Mouse (Mus musculus) hindbrain, embryonic 11.5 days (tissue): ENCODE data around the gene 5430419D17Rik. TPM values are rescaled to one million over a fixed set of nuclear protein-coding genes. Genes with fewer than 3 reads are reported as not detected.

ENCODE experiments used
- ATAC-seq: fragments of 200-750 bp; cut with Nextera tagmentation; 2 replicates; pipeline ENCODE4 v1.8.0; 2017; ENCODE audit warnings: mild to moderate bottlenecking, moderate TSS enrichment, moderate library complexity; ENCODE audit not compliant: low FRiP score
- DNase-seq: peaks from one replicate; pipeline ENCODE4 v3.0.0-alpha.2; 2015; ENCODE audit warnings: low spot score
- H3K27ac ChIP-seq: fragments of 300-500 bp; sonication (generic); 2 replicates; pipeline ENCODE4 v1.5.1; 2014; ENCODE audit warnings: mild to moderate bottlenecking, low read depth, low read length
- H3K27me3 ChIP-seq: fragments of 300-500 bp; sonication (generic); 2 replicates; pipeline ENCODE4 v1.6.1; 2014; ENCODE audit warnings: mild to moderate bottlenecking, low read length, moderate library complexity, mixed read lengths; ENCODE audit not compliant: control insufficient read depth, insufficient read depth
- H3K36me3 ChIP-seq: fragments of 300-500 bp; sonication (generic); 2 replicates; pipeline ENCODE4 v1.6.1; 2014; ENCODE audit warnings: mild to moderate bottlenecking, low read length, moderate library complexity, mixed read lengths; ENCODE audit not compliant: control insufficient read depth, insufficient read depth
- H3K4me1 ChIP-seq: fragments of 300-500 bp; sonication (generic); replicated peaks from 2 replicates; pipeline ENCODE4 v1.6.1; 2014; ENCODE audit warnings: low read length, mixed read lengths; ENCODE audit not compliant: control insufficient read depth, insufficient read depth
- H3K4me2 ChIP-seq: fragments of 300-500 bp; sonication (generic); replicated peaks from 2 replicates; pipeline ENCODE4 v1.6.1; 2014; ENCODE audit warnings: mild to moderate bottlenecking, low read depth, low read length
- H3K4me3 ChIP-seq: fragments of 300-500 bp; sonication (generic); 2 replicates; pipeline ENCODE4 v1.5.1; 2014; ENCODE audit warnings: low read depth, low read length
- H3K9ac ChIP-seq: fragments of 300-500 bp; sonication (generic); 2 replicates; pipeline ENCODE4 v1.6.1; 2014; ENCODE audit warnings: low read depth, low read length
- H3K9me3 ChIP-seq: fragments of 300-500 bp; sonication (generic); 2 replicates; pipeline ENCODE4 v1.6.1; 2016; ENCODE audit warnings: low read length; ENCODE audit not compliant: control insufficient read depth
- WGBS: fragments of 180-500 bp; shearing (Covaris S2); extraction: QIAGEN DNeasy Blood & Tissue Kit; methylation state at CpG from one replicate; pipeline ENCODE4 v1.1.7; 2014; 5-methylcytosine and 5-hydroxymethylcytosine counted together
- polyA plus RNA-seq: library from polyadenylated mRNA; unstranded; fragments of >200 nt; fragmentation: Nextera tagmentation; extraction: Ambion mirVana; gene quantifications from 2 replicates; pipeline ENCODE4 v1.2.1, GENCODE M21; 2014

5430419D17Rik gene
- polyA plus RNA-seq, 1 experiment from 2014 or later, result not detected

DNA sequence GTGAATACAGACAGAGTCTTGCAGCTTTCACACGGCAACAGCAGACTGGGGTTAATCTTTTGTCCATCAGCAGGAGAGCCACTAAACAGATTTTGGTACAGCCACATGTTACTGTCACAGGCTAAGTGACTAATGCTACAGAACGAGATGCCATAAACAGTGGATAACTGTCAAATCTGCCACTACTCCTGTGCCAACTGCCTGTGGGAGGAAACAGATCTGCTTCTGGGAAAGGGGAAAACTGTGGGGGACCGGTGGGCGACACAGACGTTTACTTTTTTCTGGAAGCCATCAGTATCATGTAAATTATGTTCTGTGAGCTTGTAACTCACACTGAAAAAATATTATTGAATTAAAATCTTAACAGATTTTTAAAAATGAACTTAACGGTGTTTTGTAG lies 86.7 kb downstream of the 5430419D17Rik start:
- ATAC-seq (no peak), DNase-seq (no peak)
- no peaks in the 10 kb centered on the region for H3K9me3 ChIP-seq
- no peak overlapping the region for H3K4me2 ChIP-seq
- no peaks in the 10 kb centered on the region for H3K4me1 ChIP-seq
- H3K9ac ChIP-seq, result no peak overlapping the region
- H3K4me3 ChIP-seq, result no peak overlapping the region
- 81% methylated on average over 6 of the region's 6 CpGs for WGBS
- H3K36me3 ChIP-seq, result no peaks in the 10 kb centered on the region
- H3K27me3 ChIP-seq, result no peaks in the 10 kb centered on the region
- no peak overlapping the region for H3K27ac ChIP-seq

DNA sequence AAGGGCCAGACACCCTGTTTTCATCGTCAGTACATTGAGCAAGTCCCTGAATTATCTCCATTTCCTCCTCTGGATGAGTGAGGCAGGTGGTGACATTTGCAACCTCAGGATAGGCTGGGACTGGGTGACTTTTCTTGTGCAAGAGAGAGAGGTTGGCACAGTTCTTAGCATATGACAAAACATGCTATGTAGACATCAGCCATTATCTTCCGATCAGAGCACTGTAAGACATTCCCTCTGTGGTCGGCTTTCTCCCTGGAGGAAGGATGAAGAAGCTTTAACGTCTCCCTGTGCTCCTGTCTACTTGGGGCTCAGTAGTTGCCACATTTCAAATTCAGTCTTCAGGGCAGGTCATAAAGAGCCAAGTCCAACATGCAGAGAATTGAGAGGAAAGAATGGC lies 90.0 kb downstream of the 5430419D17Rik start:
- H3K4me2 ChIP-seq, result no peak overlapping the region
- DNase-seq (no peak), ATAC-seq (no peak)
- H3K4me3 ChIP-seq, result no peak overlapping the region
- no peaks in the 10 kb centered on the region for H3K9me3 ChIP-seq
- H3K27ac ChIP-seq, result no peak overlapping the region
- no peaks in the 10 kb centered on the region for H3K36me3 ChIP-seq
- H3K9ac ChIP-seq, result no peak overlapping the region
- WGBS, result 92% methylated on average over 4 of the region's 4 CpGs
- no peaks in the 10 kb centered on the region for H3K27me3 ChIP-seq
- H3K4me1 ChIP-seq, result no peaks in the 10 kb centered on the region

DNA sequence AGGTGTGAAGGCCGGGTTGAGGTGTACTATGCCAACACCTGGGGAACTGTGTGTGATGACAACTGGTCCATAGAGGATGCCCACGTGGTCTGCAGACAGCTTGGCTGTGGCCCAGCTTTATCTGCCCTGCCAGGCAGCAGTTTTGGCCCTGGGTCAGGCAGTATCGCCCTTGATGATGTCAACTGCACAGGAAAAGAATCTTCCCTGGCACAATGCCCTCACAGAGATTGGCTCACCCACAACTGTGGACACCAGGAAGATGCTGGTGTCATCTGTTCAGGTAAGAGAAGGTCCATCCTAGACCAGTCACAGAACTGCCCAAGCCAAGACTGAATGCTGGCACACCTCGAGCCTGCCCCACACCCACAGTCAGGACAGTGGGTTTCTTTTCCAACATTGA lies 91.6 kb downstream of the 5430419D17Rik start:
- H3K9ac ChIP-seq, result no peak overlapping the region
- H3K36me3 ChIP-seq, result no peaks in the 10 kb centered on the region
- 80% methylated on average over 4 of the region's 4 CpGs for WGBS
- no peak overlapping the region for H3K4me3 ChIP-seq
- no peaks in the 10 kb centered on the region for H3K27me3 ChIP-seq
- no peak overlapping the region for H3K27ac ChIP-seq
- no peak overlapping the region for H3K4me2 ChIP-seq
- no peaks in the 10 kb centered on the region for H3K4me1 ChIP-seq
- no peak for DNase-seq
- H3K9me3 ChIP-seq, result no peaks in the 10 kb centered on the region
- ATAC-seq, result no peak

DNA sequence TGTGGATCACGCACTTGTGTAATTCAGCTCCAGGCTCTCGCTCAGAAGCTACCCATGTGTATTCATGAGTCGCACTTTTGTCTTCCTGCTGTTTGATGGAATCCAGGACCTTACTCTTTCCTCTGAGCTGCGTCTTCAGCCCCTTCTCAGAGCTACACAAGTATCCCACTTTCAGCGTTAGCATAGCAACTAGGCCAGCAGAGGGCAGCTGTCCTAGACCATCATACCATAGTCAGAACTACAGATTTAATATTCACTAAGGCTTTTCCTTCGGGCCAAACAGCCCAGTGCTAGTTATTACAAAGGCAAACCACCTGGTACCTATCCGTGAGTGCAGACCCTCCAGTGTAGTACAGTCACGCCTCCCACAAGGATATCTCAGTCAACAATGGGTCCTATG lies 122.9 kb downstream of the 5430419D17Rik start:
- Histone ChIP-seq H3K4me2 (no peak overlapping the region), H3K9me3 (no peaks in the 10 kb centered on the region), H3K4me1 (no peaks in the 10 kb centered on the region), H3K9ac (no peak overlapping the region), H3K27me3 (no peaks in the 10 kb centered on the region), H3K27ac (no peak overlapping the region), H3K36me3 (no peaks in the 10 kb centered on the region), H3K4me3 (no peak overlapping the region)
- DNase-seq (peak; percentile 5), ATAC-seq (no peak)
- WGBS, result 75% methylated on average over 8 of the region's 8 CpGs

DNA sequence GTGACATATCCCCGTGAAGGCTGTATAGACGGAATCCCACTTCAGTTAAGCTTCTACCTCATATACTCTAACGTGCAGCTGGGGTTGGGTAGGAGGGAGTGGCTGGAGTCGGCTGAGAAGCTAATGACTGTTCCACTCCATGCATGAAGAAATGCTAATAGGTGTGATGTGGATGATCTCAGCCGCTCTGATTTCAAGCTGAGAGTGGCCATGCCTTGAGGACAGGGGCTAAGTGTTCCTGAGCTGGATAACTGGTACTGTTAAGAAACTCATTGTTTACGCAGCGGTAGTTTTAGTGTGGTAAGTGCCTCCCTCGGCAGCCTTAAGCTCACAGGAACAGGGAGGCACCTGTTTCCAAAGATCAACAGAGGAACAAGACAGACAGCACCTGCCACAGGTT lies 129.1 kb downstream of the 5430419D17Rik start:
- 89% methylated on average over 8 of the region's 8 CpGs for WGBS
- no peaks in the 10 kb centered on the region for H3K4me1 ChIP-seq
- H3K27ac ChIP-seq, result no peak overlapping the region

DNA sequence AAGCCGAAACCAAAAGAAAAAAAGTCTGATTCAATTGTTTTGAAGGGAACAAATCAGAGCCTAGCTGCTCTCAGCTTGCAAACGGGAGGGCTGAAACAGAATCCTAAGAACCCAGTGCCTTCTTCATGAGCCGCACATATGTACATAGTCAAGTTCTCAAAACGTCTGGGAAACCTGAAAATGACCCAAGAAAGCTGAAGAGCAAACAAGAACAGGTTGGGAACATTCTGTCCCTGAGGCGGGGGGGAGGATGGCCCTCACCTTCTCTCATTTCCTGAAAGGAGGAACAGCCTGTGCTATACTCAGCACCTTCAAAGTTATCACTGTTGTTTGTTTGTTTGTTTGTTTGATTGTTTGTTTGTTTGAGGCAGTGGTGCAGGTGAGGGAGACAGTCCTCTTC lies 132.5 kb downstream of the 5430419D17Rik start:
- H3K36me3 ChIP-seq, result no peaks in the 10 kb centered on the region
- H3K27me3 ChIP-seq, result no peaks in the 10 kb centered on the region
- no peak overlapping the region for H3K4me2 ChIP-seq
- H3K27ac ChIP-seq, result no peak overlapping the region
- H3K9me3 ChIP-seq, result no peaks in the 10 kb centered on the region
- ATAC-seq (no peak), DNase-seq (no peak)
- H3K4me1 ChIP-seq, result no peaks in the 10 kb centered on the region
- WGBS, result 81% methylated on average over 5 of the region's 5 CpGs
- no peak overlapping the region for H3K4me3 ChIP-seq
- no peak overlapping the region for H3K9ac ChIP-seq

More for the DNA sequence above, 129.1 kb downstream of the 5430419D17Rik start:
- H3K27me3 ChIP-seq, result no peaks in the 10 kb centered on the region
- H3K36me3 ChIP-seq, result no peaks in the 10 kb centered on the region
- ATAC-seq (no peak), DNase-seq (no peak)
- no peaks in the 10 kb centered on the region for H3K9me3 ChIP-seq
- no peak overlapping the region for H3K9ac ChIP-seq
- H3K4me2 ChIP-seq, result no peak overlapping the region
- H3K4me3 ChIP-seq, result no peak overlapping the region

DNA sequence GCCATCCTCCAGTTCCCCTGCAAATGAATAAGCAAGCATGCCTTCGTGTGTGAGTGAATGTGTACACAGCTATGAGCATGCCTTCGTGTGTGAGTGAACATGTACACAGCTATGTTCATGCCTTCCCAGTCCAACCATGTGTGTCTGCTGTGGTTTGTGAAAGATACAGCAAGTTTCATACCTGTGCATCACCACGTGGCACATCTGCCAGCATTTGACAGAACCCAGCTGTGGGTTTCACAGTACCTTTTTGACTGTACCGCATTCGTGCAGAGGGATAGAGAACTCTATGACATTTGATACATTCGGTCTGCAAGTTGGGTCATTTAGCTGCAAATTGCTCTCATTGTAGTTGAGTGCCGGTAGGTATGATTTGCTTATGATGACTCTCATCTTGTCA lies 140.3 kb downstream of the 5430419D17Rik start:
- H3K9ac ChIP-seq, result no peak overlapping the region
- H3K9me3 ChIP-seq, result no peaks in the 10 kb centered on the region
- no peaks in the 10 kb centered on the region for H3K4me1 ChIP-seq
- no peak overlapping the region for H3K4me3 ChIP-seq
- 85% methylated on average over 7 of the region's 7 CpGs for WGBS
- no peak overlapping the region for H3K27ac ChIP-seq
- H3K36me3 ChIP-seq, result no peaks in the 10 kb centered on the region
- no peaks in the 10 kb centered on the region for H3K27me3 ChIP-seq
- DNase-seq (no peak), ATAC-seq (no peak)
- no peak overlapping the region for H3K4me2 ChIP-seq

DNA sequence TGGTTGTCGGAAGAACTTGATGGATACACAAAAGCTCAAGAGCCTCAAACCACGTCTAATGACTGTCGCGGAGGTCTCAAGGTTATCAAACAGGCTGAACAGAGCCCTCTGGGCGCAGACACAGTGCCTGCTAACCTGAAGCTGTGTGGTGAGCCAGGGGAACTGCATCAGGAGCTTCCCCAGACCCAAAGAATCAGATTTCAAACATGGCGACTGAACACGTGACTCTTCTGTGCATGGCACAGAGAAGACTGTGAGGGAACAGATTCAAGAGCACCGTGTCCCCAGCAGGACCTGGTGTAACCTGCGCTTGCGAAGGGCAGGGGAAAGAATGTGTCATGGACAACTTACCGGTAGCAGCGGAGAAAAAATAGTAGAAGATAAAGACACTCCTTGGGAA lies 143.4 kb downstream of the 5430419D17Rik start:
- H3K27ac ChIP-seq, result no peak overlapping the region
- ATAC-seq (no peak), DNase-seq (no peak)
- H3K4me1 ChIP-seq, result no peaks in the 10 kb centered on the region
- H3K4me2 ChIP-seq, result no peak overlapping the region
- 74% methylated on average over 12 of the region's 12 CpGs for WGBS
- no peak overlapping the region for H3K4me3 ChIP-seq
- no peaks in the 10 kb centered on the region for H3K9me3 ChIP-seq
- H3K27me3 ChIP-seq, result no peaks in the 10 kb centered on the region
- H3K9ac ChIP-seq, result no peak overlapping the region
- no peaks in the 10 kb centered on the region for H3K36me3 ChIP-seq

DNA sequence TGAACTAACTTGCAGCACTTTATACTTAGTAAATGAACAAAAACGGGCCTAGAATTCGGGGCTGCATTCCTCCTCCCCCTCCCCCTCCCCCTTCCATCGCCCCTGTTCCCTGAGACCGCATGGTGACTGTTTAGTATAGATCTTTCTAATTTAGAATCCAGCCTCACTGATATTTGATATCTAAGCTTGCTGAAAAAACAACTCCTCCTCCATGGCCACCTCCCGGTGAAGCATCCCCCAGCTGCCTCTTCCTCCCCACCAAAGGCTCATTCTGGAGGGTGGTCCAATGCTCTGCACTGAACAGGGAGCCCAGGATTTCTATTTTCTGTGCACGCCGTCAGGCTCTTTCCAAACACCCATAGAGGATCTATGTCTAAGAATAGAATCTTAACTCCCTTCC lies 144.1 kb downstream of the 5430419D17Rik start:
- Histone ChIP-seq H3K27ac (no peak overlapping the region), H3K9me3 (no peaks in the 10 kb centered on the region), H3K4me2 (no peak overlapping the region), H3K36me3 (no peaks in the 10 kb centered on the region), H3K4me1 (no peaks in the 10 kb centered on the region), H3K4me3 (no peak overlapping the region), H3K27me3 (no peaks in the 10 kb centered on the region), H3K9ac (no peak overlapping the region)
- ATAC-seq (no peak), DNase-seq (no peak)
- 77% methylated on average over 5 of the region's 7 CpGs for WGBS
